Mouse (Mus musculus) C2C12 (cell line): ENCODE results near the gene Pde1b.

ENCODE experiments used
- CTCF ChIP-seq: IDR thresholded peaks from one replicate; pipeline ENCODE4 v1.5.1; 2011; ENCODE audit not compliant: control insufficient read depth, insufficient read depth, insufficient read length
- MYOG ChIP-seq: IDR thresholded peaks from one replicate; pipeline ENCODE4 v1.6.1; 2011; ENCODE audit not compliant: control insufficient read depth, insufficient read length; ENCODE audit errors: extremely low read depth
- USF1 ChIP-seq: IDR thresholded peaks from one replicate; pipeline ENCODE4 v1.6.1; 2011; ENCODE audit warnings: low read depth, mild to moderate bottlenecking, control low read depth, moderate library complexity

DNA sequence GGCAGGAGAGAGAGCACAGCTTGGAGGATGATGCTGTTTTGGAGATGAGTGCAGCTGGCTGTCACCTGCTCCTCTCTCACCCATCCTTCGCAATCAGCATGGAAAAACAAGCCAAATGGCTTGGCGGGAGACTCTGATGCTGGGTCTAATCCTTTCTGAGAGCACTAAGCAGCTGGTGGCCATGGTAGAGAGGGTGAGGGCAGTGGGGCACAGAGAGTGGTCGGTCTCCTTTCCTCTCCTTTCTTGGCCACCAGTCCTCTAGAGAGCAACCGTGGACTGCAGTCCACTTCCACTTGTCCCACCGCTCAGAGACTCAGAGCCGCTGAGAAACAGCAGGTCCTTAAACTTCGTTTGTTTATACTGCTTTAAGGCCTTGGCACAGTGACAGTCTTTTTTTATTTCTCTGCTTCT, 10.8 kb downstream of the Pde1b start:
- TF ChIP-seq CTCF (no peak), MYOG (no peak), USF1 (no peak)
